Mouse (Mus musculus) liver, embryonic 15.5 days (tissue): ENCODE results near the gene Acsl1. TPM values are rescaled to one million over a fixed set of nuclear protein-coding genes. Genes with fewer than 3 reads are reported as not detected.
"Not testable (repeated sequence)": the region's sequence is repeated elsewhere in the genome, so short reads cannot be mapped to it uniquely, and the experiment has no call there.

Source experiments
- ATAC-seq: fragments of 200-750 bp; cut with Nextera tagmentation; 2 replicates; pipeline ENCODE4 v1.8.0; 2017; ENCODE audit warnings: moderate number of reproducible peaks, mild to moderate bottlenecking, moderate library complexity; ENCODE audit not compliant: insufficient read depth
- H3K27ac ChIP-seq: fragments of 300-500 bp; sonication (generic); replicated peaks from 2 replicates; pipeline ENCODE4 v1.5.1; 2015; ENCODE audit warnings: mild to moderate bottlenecking, inconsistent platforms
- H3K27me3 ChIP-seq: fragments of 300-500 bp; sonication (generic); 2 replicates; pipeline ENCODE4 v1.6.1; 2015; ENCODE audit warnings: mild to moderate bottlenecking, inconsistent platforms
- H3K36me3 ChIP-seq: fragments of 300-500 bp; sonication (generic); replicated peaks from 2 replicates; pipeline ENCODE4 v1.6.1; 2015; ENCODE audit warnings: moderate library complexity, mild to moderate bottlenecking, inconsistent platforms
- H3K4me1 ChIP-seq: fragments of 300-500 bp; sonication (generic); replicated peaks from 2 replicates; pipeline ENCODE4 v1.6.1; 2015; ENCODE audit warnings: inconsistent platforms
- H3K4me2 ChIP-seq: fragments of 300-500 bp; sonication (generic); 2 replicates; pipeline ENCODE4 v1.6.1; 2015; ENCODE audit warnings: moderate library complexity, mild to moderate bottlenecking, inconsistent platforms
- H3K4me3 ChIP-seq: fragments of 300-500 bp; sonication (generic); replicated peaks from 2 replicates; pipeline ENCODE4 v1.5.1; 2015; ENCODE audit warnings: mild to moderate bottlenecking, inconsistent platforms
- H3K9ac ChIP-seq: fragments of 300-500 bp; sonication (generic); 2 replicates; pipeline ENCODE4 v1.6.1; 2015; ENCODE audit warnings: moderate library complexity, mild to moderate bottlenecking, inconsistent platforms
- H3K9me3 ChIP-seq: fragments of 300-500 bp; sonication (generic); replicated peaks from 2 replicates; pipeline ENCODE4 v1.6.1; 2016; ENCODE audit warnings: inconsistent platforms
- WGBS: fragments of 180-500 bp; shearing (Covaris S2); methylation state at CpG from one replicate; pipeline ENCODE4 v1.1.7; 2015; ENCODE audit warnings: mixed read lengths; ENCODE audit not compliant: insufficient replicate concordance; 5-methylcytosine and 5-hydroxymethylcytosine counted together
- polyA plus RNA-seq: library from polyadenylated mRNA; unstranded; fragments of >200 nt; fragmentation: Nextera tagmentation; extraction: Ambion mirVana; gene quantifications from 2 replicates; pipeline ENCODE4 v1.2.1, GENCODE M21; 2015

Gene Acsl1
- polyA plus RNA-seq, 1 experiment from 2014 or later = 106 TPM

GRCm38 (mm10) chr8:46562333-46562732 lies 91.5 kb downstream of the Acsl1 start:
- ATAC-seq = no peak
- H3K27ac ChIP-seq = no peak overlapping the region
- no peaks in the 10 kb centered on the region for H3K27me3 ChIP-seq
- H3K36me3 ChIP-seq = peaks cover 88% of the 10 kb centered on the region
- WGBS = 88% methylated on average over 16 of the region's 16 CpGs
- no peak overlapping the region for H3K4me3 ChIP-seq
- no peak overlapping the region for H3K4me2 ChIP-seq
- H3K4me1 ChIP-seq = no peaks in the 10 kb centered on the region
- no peaks in the 10 kb centered on the region for H3K9me3 ChIP-seq
- H3K9ac ChIP-seq = no peak overlapping the region

- no peaks in the 10 kb centered on the region for H3K9me3 ChIP-seq
- H3K9ac ChIP-seq = no peak overlapping the region
- no peaks in the 10 kb centered on the region for H3K27me3 ChIP-seq
- H3K4me2 ChIP-seq = no peak overlapping the region
- H3K4me3 ChIP-seq = no peak overlapping the region
- H3K4me1 ChIP-seq = no peaks in the 10 kb centered on the region
- no peak overlapping the region for H3K27ac ChIP-seq
- 77% methylated on average over 7 of the region's 7 CpGs for WGBS
- ATAC-seq = no peak
- peaks cover 68% of the 10 kb centered on the region for H3K36me3 ChIP-seq
Observed at GRCm38 (mm10) chr8:46566914-46567529, 96.2 kb downstream of the Acsl1 start.

GRCm38 (mm10) chr8:46567946-46568345 lies 97.1 kb downstream of the Acsl1 start:
- Histone ChIP-seq H3K9me3 (no peaks in the 10 kb centered on the region), H3K27ac (no peak overlapping the region), H3K36me3 (peaks cover 67% of the 10 kb centered on the region), H3K4me3 (no peak overlapping the region), H3K4me1 (no peaks in the 10 kb centered on the region), H3K27me3 (no peaks in the 10 kb centered on the region), H3K4me2 (no peak overlapping the region), H3K9ac (no peak overlapping the region)
- 82% methylated on average over 8 of the region's 8 CpGs for WGBS
- ATAC-seq = no peak

- H3K4me1 ChIP-seq = no peaks in the 10 kb centered on the region
- H3K9me3 ChIP-seq = no peaks in the 10 kb centered on the region
- H3K4me3 ChIP-seq = no peak overlapping the region
- no peak overlapping the region for H3K27ac ChIP-seq
- WGBS = 80% methylated on average over 2 of the region's 2 CpGs
- H3K4me2 ChIP-seq = no peak overlapping the region
- no peak overlapping the region for H3K9ac ChIP-seq
- peaks cover 67% of the 10 kb centered on the region for H3K36me3 ChIP-seq
- no peak for ATAC-seq
- H3K27me3 ChIP-seq = no peaks in the 10 kb centered on the region
Observed at GRCm38 (mm10) chr8:46568942-46569341, 98.1 kb downstream of the Acsl1 start.

GRCm38 (mm10) chr8:46569659-46570441 lies 99.0 kb downstream of the Acsl1 start:
- no peaks in the 10 kb centered on the region for H3K9me3 ChIP-seq
- 85% methylated on average over 19 of the region's 19 CpGs for WGBS
- H3K9ac ChIP-seq = no peak overlapping the region
- peaks cover 71% of the 10 kb centered on the region for H3K36me3 ChIP-seq
- no peak overlapping the region for H3K4me2 ChIP-seq
- no peaks in the 10 kb centered on the region for H3K4me1 ChIP-seq
- ATAC-seq = no peak
- no peak overlapping the region for H3K4me3 ChIP-seq
- no peak overlapping the region for H3K27ac ChIP-seq
- H3K27me3 ChIP-seq = no peaks in the 10 kb centered on the region

GRCm38 (mm10) chr8:46570673-46571072 lies 99.8 kb downstream of the Acsl1 start:
- no peak overlapping the region for H3K9ac ChIP-seq
- ATAC-seq = no peak
- H3K4me1 ChIP-seq = no peaks in the 10 kb centered on the region
- peaks cover 71% of the 10 kb centered on the region for H3K36me3 ChIP-seq
- H3K9me3 ChIP-seq = no peaks in the 10 kb centered on the region
- no peaks in the 10 kb centered on the region for H3K27me3 ChIP-seq
- H3K4me3 ChIP-seq = no peak overlapping the region
- H3K4me2 ChIP-seq = no peak overlapping the region
- 89% methylated on average over 9 of the region's 14 CpGs for WGBS
- no peak overlapping the region for H3K27ac ChIP-seq

- ATAC-seq = no peak
- H3K4me1 ChIP-seq = no peaks in the 10 kb centered on the region
- no peak overlapping the region for H3K4me2 ChIP-seq
- H3K9me3 ChIP-seq = no peaks in the 10 kb centered on the region
- no peak overlapping the region for H3K9ac ChIP-seq
- peaks cover 79% of the 10 kb centered on the region for H3K36me3 ChIP-seq
- H3K27me3 ChIP-seq = no peaks in the 10 kb centered on the region
- WGBS = 85% methylated on average over 2 of the region's 2 CpGs
- no peak overlapping the region for H3K27ac ChIP-seq
- no peak overlapping the region for H3K4me3 ChIP-seq
Observed at GRCm38 (mm10) chr8:46573446-46573845, 102.6 kb downstream of the Acsl1 start.

GRCm38 (mm10) chr8:46573964-46574363 lies 103.1 kb downstream of the Acsl1 start:
- no peaks in the 10 kb centered on the region for H3K4me1 ChIP-seq
- ATAC-seq = no peak
- WGBS = 75% methylated on average over 2 of the region's 2 CpGs
- no peak overlapping the region for H3K9ac ChIP-seq
- H3K4me3 ChIP-seq = no peak overlapping the region
- no peaks in the 10 kb centered on the region for H3K9me3 ChIP-seq
- H3K27me3 ChIP-seq = no peaks in the 10 kb centered on the region
- H3K4me2 ChIP-seq = no peak overlapping the region
- no peak overlapping the region for H3K27ac ChIP-seq
- peaks cover 82% of the 10 kb centered on the region for H3K36me3 ChIP-seq

- Histone ChIP-seq H3K36me3 (peaks cover 87% of the 10 kb centered on the region), H3K4me2 (no peak overlapping the region), H3K27ac (no peak overlapping the region), H3K27me3 (no peaks in the 10 kb centered on the region), H3K4me1 (no peaks in the 10 kb centered on the region), H3K9ac (no peak overlapping the region), H3K9me3 (no peaks in the 10 kb centered on the region), H3K4me3 (no peak overlapping the region)
- 82% methylated on average over 9 of the region's 9 CpGs for WGBS
- no peak for ATAC-seq
Observed at GRCm38 (mm10) chr8:46578794-46579193, 108.0 kb downstream of the Acsl1 start.

GRCm38 (mm10) chr8:46584328-46584727 lies 113.5 kb downstream of the Acsl1 start:
- not testable (repeated sequence) for ATAC-seq, H3K4me3 ChIP-seq, H3K27me3 ChIP-seq, H3K27ac ChIP-seq, H3K9ac ChIP-seq, H3K4me2 ChIP-seq, H3K9me3 ChIP-seq
- 68% methylated on average over 4 of the region's 4 CpGs for WGBS
- Histone ChIP-seq H3K36me3 (peaks cover 51% of the 10 kb centered on the region), H3K4me1 (peaks cover 21% of the 10 kb centered on the region)

- H3K4me1 ChIP-seq = peaks cover 26% of the 10 kb centered on the region
Observed at GRCm38 (mm10) chr8:46585576-46585975, 114.7 kb downstream of the Acsl1 start.

More at GRCm38 (mm10) chr8:46585576-46585975, 114.7 kb downstream of the Acsl1 start:
- Histone ChIP-seq H3K27me3 (no peaks in the 10 kb centered on the region), H3K4me3 (no peak overlapping the region), H3K4me2 (no peak overlapping the region), H3K9ac (no peak overlapping the region), H3K36me3 (peaks cover 44% of the 10 kb centered on the region), H3K9me3 (no peaks in the 10 kb centered on the region), H3K27ac (no peak overlapping the region)
- WGBS = 81% methylated on average over 3 of the region's 3 CpGs
- no peak for ATAC-seq
